In genomic region chr5:97087030-97087630, GRCm38 (mm10) we compare ENCODE assay signal across 11 mouse cellular contexts. TPM values are rescaled to one million over a fixed set of nuclear protein-coding genes. Genes with fewer than 3 reads are reported as not detected.
DNase-seq lines count a peak whose midpoint lies in the region; ATAC-seq and TF ChIP-seq lines count a peak whose summit lies in the region.
"Had no signal": no experiment of that assay in that cellular context is flagged by ENCODE, and none has a peak within 500 bp of the region (broad histone marks: within the 10 kb centered on the region; RNA-seq: fewer than 3 reads in every experiment).

No protein-coding gene starts in this region.

- WGBS in heart, embryonic 16.5 days, result 63% methylated on average over 24 of the region's 24 CpGs
- WGBS in lung, postnatal 0 days, result 72% methylated on average over 24 of the region's 24 CpGs

- peak; percentile 76; the same call in 1 of the 2 replicates for ATAC-seq in heart, embryonic 16.5 days (replicated peaks; ENCODE audit: extremely low read depth, insufficient read depth, low FRiP score)
- no peak for ATAC-seq in lung, postnatal 0 days
- ATAC-seq: midbrain, embryonic 16.5 days had no signal

- intact Hi-C loops in gastrocnemius, postnatal 36 days (cut with DNase I), result no loop called here

- H3K9ac ChIP-seq in heart, embryonic 16.5 days (ENCODE audit: low read length), result peak overlapping the region; percentile 46; the same call in 1 of the 2 replicates
- no peak overlapping the region for H3K9ac ChIP-seq in lung, postnatal 0 days (replicated peaks; ENCODE audit: low read depth)
- H3K9ac ChIP-seq: hindbrain, embryonic 12.5 days; limb, embryonic 15.5 days had no signal

- H3K9me3 ChIP-seq in heart, embryonic 16.5 days (replicated peaks; ENCODE audit: control insufficient read depth, low read length), result no peaks in the 10 kb centered on the region
- H3K9me3 ChIP-seq in lung, postnatal 0 days (ENCODE audit: low read length), result no peaks in the 10 kb centered on the region
- H3K9me3 ChIP-seq: hindbrain, embryonic 12.5 days; limb, embryonic 15.5 days had no signal

- no peaks in the 10 kb centered on the region for H3K4me1 ChIP-seq in heart, embryonic 16.5 days (ENCODE audit: control insufficient read depth, insufficient read depth, low read length)
- no peaks in the 10 kb centered on the region; the same call in 1 of the 2 replicates for H3K4me1 ChIP-seq in lung, postnatal 0 days (ENCODE audit: insufficient read depth, low read depth, low read length)
- H3K4me1 ChIP-seq: hindbrain, embryonic 12.5 days; limb, embryonic 15.5 days had no signal

- peaks cover 6% of the 10 kb centered on the region for H3K36me3 ChIP-seq in heart, embryonic 16.5 days (ENCODE audit: control insufficient read depth, insufficient read depth)
- H3K36me3 ChIP-seq in lung, postnatal 0 days (ENCODE audit: insufficient read depth, low read length), result peaks cover 7% of the 10 kb centered on the region; the same call in 1 of the 2 replicates

- DNase-seq in gastrocnemius, postnatal 10 days, result peak; percentile 13
- no peak for DNase-seq in gastrocnemius, postnatal 36 days
- DNase-seq in ES-CJ7 (ENCODE audit: low read depth, low spot score), result peak; percentile 25
- DNase-seq in lung, postnatal 0 days (ENCODE audit: low spot score), result peak; percentile 44
- DNase-seq in adrenal gland, adult 18-20 months (ENCODE audit: low spot score in 2 of 2), result no peak
- DNase-seq in frontal cortex, postnatal 14 days (ENCODE audit: low spot score in 2 of 2), result no peak
- no peak for DNase-seq in left cerebral cortex, adult 11 months (ENCODE audit: low spot score)

- H3K27ac ChIP-seq in heart, embryonic 16.5 days (ENCODE audit: low read length), result peak overlapping the region; percentile 31
- no peak overlapping the region for H3K27ac ChIP-seq in lung, postnatal 0 days (ENCODE audit: low read length)
- H3K27ac ChIP-seq: hindbrain, embryonic 12.5 days; limb, embryonic 15.5 days had no signal

- TF ChIP-seq CTCF in lung, postnatal 0 days (IDR thresholded peaks at IDR 0.05), result no peak

- peak overlapping the region; percentile 45 for H3K4me2 ChIP-seq in heart, embryonic 16.5 days (ENCODE audit: low read depth, low read length)
- H3K4me2 ChIP-seq in lung, postnatal 0 days (replicated peaks; ENCODE audit: low read depth, low read length), result no peak overlapping the region; the same call in 1 of the 2 replicates
- H3K4me2 ChIP-seq: hindbrain, embryonic 12.5 days; limb, embryonic 15.5 days had no signal

- no peak for TF ChIP-seq EP300 in lung, postnatal 0 days (IDR thresholded peaks at IDR 0.05)

- peak overlapping the region; percentile 23; the same call in 1 of the 2 replicates for H3K4me3 ChIP-seq in heart, embryonic 16.5 days (ENCODE audit: low read length)
- H3K4me3 ChIP-seq in lung, postnatal 0 days (ENCODE audit: low read depth, low read length), result no peak overlapping the region
- H3K4me3 ChIP-seq: hindbrain, embryonic 12.5 days; limb, embryonic 15.5 days had no signal

- H3K27me3 ChIP-seq in heart, embryonic 16.5 days (ENCODE audit: control insufficient read depth, insufficient read depth, low read length), result no peaks in the 10 kb centered on the region
- no peaks in the 10 kb centered on the region for H3K27me3 ChIP-seq in lung, postnatal 0 days (replicated peaks; ENCODE audit: insufficient read depth, low read length)
- H3K27me3 ChIP-seq: hindbrain, embryonic 12.5 days; limb, embryonic 15.5 days had no signal

RNA-seq across cellular contexts. Expression of gene Paqr3, which starts 24.3 kb away (rescaled TPM):
- total RNA-seq in gastrocnemius, postnatal 10 days (2021), result 1 to 10 TPM; 2.2 to 3.0 TPM
- 1 to 10 TPM; 3.6 to 3.7 TPM for total RNA-seq in gastrocnemius, postnatal 36 days (2021)
- polyA plus RNA-seq in heart, embryonic 16.5 days (2015; fragmentation: Nextera tagmentation; extraction: Ambion mirVana), result 1.3 and 1.6 TPM in 2 replicates
- polyA plus RNA-seq in lung, postnatal 0 days (2015; fragmentation: Nextera tagmentation; extraction: Ambion mirVana), result 1.2 and 1.4 TPM in 2 replicates
- total RNA-seq in adrenal gland, adult 18-20 months (2021), result 1 to 10 TPM; 2.9 to 4.9 TPM

Comparison
In these comparisons a context has a peak if more than half of its experiments do, and no peak if none do; other contexts are left out.
1. DNase-seq: peak in gastrocnemius, postnatal 10 days (single experiment), ES-CJ7 (single experiment) and lung, postnatal 0 days (single experiment); none in gastrocnemius, postnatal 36 days (0 of 2), adrenal gland, adult 18-20 months (0 of 2), frontal cortex, postnatal 14 days (0 of 2) and left cerebral cortex, adult 11 months (single experiment).